Mouse (Mus musculus) gastrocnemius, postnatal 14 days (tissue): ENCODE data around the gene Ipo4. TPM values are rescaled to one million over a fixed set of nuclear protein-coding genes. Genes with fewer than 3 reads are reported as not detected.

Experiments
- DNase-seq: peaks from one replicate; pipeline ENCODE4 v3.0.0; 2021; ENCODE audit warnings: mixed read lengths
- intact Hi-C: fragments of 180-260 bp; cut with DNase I; formaldehyde crosslinking; loops from one replicate; pipeline ENCODE4 v1.15.1; 2025; ENCODE audit warnings: low total_unique reads
- total RNA-seq, 2 experiments: library from RNA; stranded (reverse); gene quantifications; 2 replicates each; pipeline ENCODE4 v1.2.3; 2021

Ipo4 gene
- total RNA-seq, 2 experiments from 2014 or later: 52.5 to 62.0 TPM

GRCm38 (mm10) chr14:55592226-55592625 lies 43.5 kb downstream of the Ipo4 start:
- DNase-seq: no peak
- intact Hi-C loops: no loop called here

GRCm38 (mm10) chr14:55591331-55591891 lies 44.3 kb downstream of the Ipo4 start, which contains the start of gene Rnf31:
Gene Rnf31, plus strand, starts transcription at chr14:55591708.
- peak; percentile 95 for DNase-seq
- intact Hi-C loops: no loop called here

- peak; percentile 95 for DNase-seq
- intact Hi-C loops: no loop called here
Observed at GRCm38 (mm10) chr14:55590748-55591330, 44.9 kb downstream of the Ipo4 start, which contains the start of gene Psme2. Gene Psme2, minus strand, starts transcription at chr14:55591113.

- DNase-seq: no peak
- intact Hi-C loops: no loop called here
Observed at GRCm38 (mm10) chr14:55589771-55590448, 45.8 kb downstream of the Ipo4 start.

- intact Hi-C loops: no loop called here
- DNase-seq: no peak
Observed at GRCm38 (mm10) chr14:55589271-55589670, 46.5 kb downstream of the Ipo4 start.

GRCm38 (mm10) chr14:55586149-55586548 lies 49.6 kb downstream of the Ipo4 start:
- DNase-seq: no peak
- intact Hi-C loops: no loop called here

GRCm38 (mm10) chr14:55585566-55585960 lies 50.2 kb downstream of the Ipo4 start:
- no peak for DNase-seq
- intact Hi-C loops: no loop called here

GRCm38 (mm10) chr14:55584702-55585565 lies 50.8 kb downstream of the Ipo4 start, which contains the start of gene Emc9:
Gene Emc9, minus strand, starts transcription at chr14:55585302.
- DNase-seq: peak; percentile 85
- intact Hi-C loops: no loop called here

- no peak for DNase-seq
- intact Hi-C loops: no loop called here
Observed at GRCm38 (mm10) chr14:55584303-55584701, 51.5 kb downstream of the Ipo4 start.

- DNase-seq: no peak
- intact Hi-C loops: no loop called here
Observed at GRCm38 (mm10) chr14:55581981-55582681, 53.6 kb downstream of the Ipo4 start.

- intact Hi-C loops: no loop called here
- DNase-seq: no peak
Observed at GRCm38 (mm10) chr14:55580731-55581130, 55.0 kb downstream of the Ipo4 start.

GRCm38 (mm10) chr14:55579511-55580496 lies 56.0 kb downstream of the Ipo4 start:
- intact Hi-C loops: no loop called here
- DNase-seq: no peak

GRCm38 (mm10) chr14:55578668-55579269 lies 57.0 kb downstream of the Ipo4 start:
- DNase-seq: peak; percentile 68
- intact Hi-C loops: no loop called here

- DNase-seq: peak; percentile 82
- intact Hi-C loops: no loop called here
Observed at GRCm38 (mm10) chr14:55577871-55578667, 57.7 kb downstream of the Ipo4 start, which contains the start of gene Psme1. Gene Psme1, plus strand, starts transcription at chr14:55578123.

- peak; percentile 58 for DNase-seq
- intact Hi-C loops: no loop called here
Observed at GRCm38 (mm10) chr14:55576376-55576775, 59.4 kb downstream of the Ipo4 start.

GRCm38 (mm10) chr14:55575711-55576110 lies 60.0 kb downstream of the Ipo4 start:
- peak; percentile 27 for DNase-seq
- intact Hi-C loops: no loop called here
